Mouse (Mus musculus) megakaryocyte, embryonic 14.5 days (primary cell): ENCODE results near the gene Cchcr1.

Experiments
- FLI1 ChIP-seq: IDR thresholded peaks from 2 replicates; pipeline ENCODE4 v1.6.1; 2012; ENCODE audit warnings: low read length, inconsistent platforms, mixed read lengths
- GATA1 ChIP-seq: IDR thresholded peaks from 3 replicates; pipeline ENCODE4 v1.6.1; 2012; ENCODE audit warnings: mixed read lengths, low read length, inconsistent platforms, borderline replicate concordance

DNA sequence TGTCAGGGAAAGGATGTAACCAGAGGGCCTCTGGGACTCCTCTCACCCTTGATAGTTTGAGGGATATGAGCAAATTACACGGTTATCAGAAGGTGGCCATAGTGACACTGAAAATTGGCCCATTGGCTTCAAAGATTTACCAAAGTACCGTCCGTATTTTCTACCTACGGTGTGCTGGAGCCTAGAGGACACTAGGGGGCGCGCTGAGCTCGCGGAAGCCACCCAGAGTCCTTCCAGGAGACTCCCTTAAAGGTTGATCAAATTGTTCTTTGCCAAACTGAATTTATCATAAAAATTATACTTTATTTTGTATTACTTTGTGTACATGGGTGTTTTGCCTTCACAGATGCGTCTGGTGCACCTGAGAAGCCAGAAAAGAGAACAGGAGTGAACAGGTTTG, 32.8 kb upstream of the Cchcr1 start:
- TF ChIP-seq FLI1: no peak
- TF ChIP-seq GATA1: no peak
